Mouse (Mus musculus) thymus, postnatal 10 days (tissue): ENCODE measurements at regions not wholly inside any gene's neighbourhood (a gene's known extent, or its start where the extent isn't known, plus 50 kb on each side); places are given as distances from the start of the nearest gene placed in this dataset.

Experiments
- DNase-seq, 2 experiments: peaks; one replicate each; pipeline ENCODE4 v3.0.0; 2021; ENCODE audit warnings: low spot score in 2 of 2

GRCm38 (mm10) chr10:17551869-17552268 lies 171.1 kb upstream of the Cited2 start:
- DNase-seq, result no peak

GRCm38 (mm10) chr10:17552277-17552676 lies 170.7 kb upstream of the Cited2 start:
- DNase-seq, result no peak

GRCm38 (mm10) chr10:17556391-17556790 lies 166.6 kb upstream of the Cited2 start:
- no peak for DNase-seq

- DNase-seq, result no peak
These were observed 163.6 kb upstream of the Cited2 start for GRCm38 (mm10) chr10:17559370-17559955.

- no peak for DNase-seq
These were observed 163.0 kb upstream of the Cited2 start for GRCm38 (mm10) chr10:17559980-17560379.

- no peak for DNase-seq
These were observed 161.6 kb upstream of the Cited2 start for GRCm38 (mm10) chr10:17561466-17561865.

- no peak for DNase-seq
These were observed 161.0 kb upstream of the Cited2 start for GRCm38 (mm10) chr10:17561977-17562376.

GRCm38 (mm10) chr10:17562410-17563350 lies 160.3 kb upstream of the Cited2 start:
- DNase-seq, result no peak

GRCm38 (mm10) chr10:17563351-17563749 lies 159.7 kb upstream of the Cited2 start:
- no peak for DNase-seq

GRCm38 (mm10) chr10:17564895-17565620 lies 158.0 kb upstream of the Cited2 start:
- DNase-seq, result no peak

- DNase-seq, result no peak
These were observed 156.0 kb upstream of the Cited2 start for GRCm38 (mm10) chr10:17566975-17567374.

- DNase-seq, result no peak
These were observed 155.4 kb upstream of the Cited2 start for GRCm38 (mm10) chr10:17567631-17568030.

- DNase-seq, result no peak
These were observed 153.4 kb upstream of the Cited2 start for GRCm38 (mm10) chr10:17569577-17570113.

- no peak for DNase-seq
These were observed 148.1 kb upstream of the Cited2 start for GRCm38 (mm10) chr10:17574894-17575293.

- no peak for DNase-seq
These were observed 147.3 kb upstream of the Cited2 start for GRCm38 (mm10) chr10:17575448-17576332.

GRCm38 (mm10) chr10:17576333-17576750 lies 146.7 kb upstream of the Cited2 start:
- no peak for DNase-seq

GRCm38 (mm10) chr10:17579463-17579862 lies 143.6 kb upstream of the Cited2 start:
- DNase-seq, result no peak

GRCm38 (mm10) chr10:17584842-17585241 lies 138.2 kb upstream of the Cited2 start:
- DNase-seq, result no peak

- DNase-seq, result no peak
These were observed 136.1 kb upstream of the Cited2 start for GRCm38 (mm10) chr10:17586910-17587309.

- no peak for DNase-seq
These were observed 133.9 kb upstream of the Cited2 start for GRCm38 (mm10) chr10:17589136-17589535.

- no peak for DNase-seq
These were observed 132.8 kb upstream of the Cited2 start for GRCm38 (mm10) chr10:17590195-17590594.
